Mouse (Mus musculus) heart, embryonic 13.5 days (tissue): ENCODE measurements at regions not wholly inside any gene's neighbourhood (a gene's known extent, or its start where the extent isn't known, plus 50 kb on each side); places are given as distances from the start of the nearest gene placed in this dataset.

Experiments used
- ATAC-seq: fragments of 200-750 bp; cut with Nextera tagmentation; 2 replicates; pipeline ENCODE4 v1.8.0; 2017; ENCODE audit warnings: moderate TSS enrichment; ENCODE audit not compliant: insufficient number of reproducible peaks, low FRiP score, low TSS enrichment; ENCODE audit errors: extremely low read depth
- H3K27ac ChIP-seq: fragments of 300-500 bp; sonication (generic); replicated peaks from 2 replicates; pipeline ENCODE4 v1.5.1; 2015; ENCODE audit warnings: moderate library complexity, mild to moderate bottlenecking, inconsistent platforms
- H3K27me3 ChIP-seq: fragments of 300-500 bp; sonication (generic); replicated peaks from 2 replicates; pipeline ENCODE4 v1.6.1; 2015; ENCODE audit warnings: mild to moderate bottlenecking, inconsistent platforms
- H3K36me3 ChIP-seq: fragments of 300-500 bp; sonication (generic); 2 replicates; pipeline ENCODE4 v1.6.1; 2015; ENCODE audit warnings: mild to moderate bottlenecking, inconsistent platforms
- H3K4me1 ChIP-seq: fragments of 300-500 bp; sonication (generic); 2 replicates; pipeline ENCODE4 v1.6.1; 2015; ENCODE audit warnings: inconsistent platforms
- H3K4me2 ChIP-seq: fragments of 300-500 bp; sonication (generic); 2 replicates; pipeline ENCODE4 v1.6.1; 2015; ENCODE audit warnings: inconsistent platforms, mild to moderate bottlenecking, moderate library complexity
- H3K4me3 ChIP-seq: fragments of 300-500 bp; sonication (generic); 2 replicates; pipeline ENCODE4 v1.5.1; 2015; ENCODE audit warnings: moderate library complexity, mild to moderate bottlenecking, inconsistent platforms
- H3K9ac ChIP-seq: fragments of 300-500 bp; sonication (generic); 2 replicates; pipeline ENCODE4 v1.6.1; 2015; ENCODE audit warnings: inconsistent platforms, mild to moderate bottlenecking, moderate library complexity
- H3K9me3 ChIP-seq: fragments of 300-500 bp; sonication (generic); 2 replicates; pipeline ENCODE4 v1.6.1; 2016; ENCODE audit warnings: inconsistent platforms
- WGBS: fragments of 180-500 bp; shearing (Covaris S2); methylation state at CpG from one replicate; pipeline ENCODE4 v1.1.7; 2015; ENCODE audit warnings: mixed read lengths; 5-methylcytosine and 5-hydroxymethylcytosine counted together

- H3K27me3 ChIP-seq = no peaks in the 10 kb centered on the region
- no peak overlapping the region for H3K4me3 ChIP-seq
- H3K9me3 ChIP-seq = no peaks in the 10 kb centered on the region
- H3K4me2 ChIP-seq = no peak overlapping the region
- no peaks in the 10 kb centered on the region for H3K36me3 ChIP-seq
- no peak for ATAC-seq
- H3K9ac ChIP-seq = no peak overlapping the region
- 69% methylated on average over 7 of the region's 7 CpGs for WGBS
- peaks cover 11% of the 10 kb centered on the region for H3K4me1 ChIP-seq
- no peak overlapping the region for H3K27ac ChIP-seq
Observed at GRCm38 (mm10) chr13:51323058-51323715, 85.3 kb upstream of the S1pr3 start.

DNA sequence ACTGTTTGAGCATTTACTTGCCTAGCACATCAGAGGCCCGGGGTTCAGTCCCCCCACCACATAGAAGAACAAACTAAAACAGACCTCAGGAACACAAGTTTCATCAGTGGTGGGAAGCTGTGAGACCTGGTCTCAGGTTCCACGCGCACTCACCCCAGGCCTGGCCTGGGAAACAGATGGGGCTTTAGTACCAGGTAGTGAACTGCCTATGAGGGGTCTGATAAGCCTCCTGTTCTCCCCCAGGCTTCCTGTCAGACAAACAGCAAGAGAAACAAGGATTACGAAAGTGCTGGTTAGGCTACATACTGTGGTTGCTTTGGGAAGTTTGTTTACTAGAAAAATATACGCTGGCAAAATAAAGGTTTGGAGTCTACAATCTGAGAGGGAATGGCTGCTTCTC, 83.7 kb upstream of the S1pr3 start:
- no peaks in the 10 kb centered on the region for H3K27me3 ChIP-seq
- ATAC-seq = no peak
- H3K9me3 ChIP-seq = no peaks in the 10 kb centered on the region
- no peak overlapping the region for H3K4me3 ChIP-seq
- H3K9ac ChIP-seq = no peak overlapping the region
- peaks cover 22% of the 10 kb centered on the region for H3K4me1 ChIP-seq
- H3K36me3 ChIP-seq = no peaks in the 10 kb centered on the region
- no peak overlapping the region for H3K27ac ChIP-seq
- 64% methylated on average over 5 of the region's 5 CpGs for WGBS
- H3K4me2 ChIP-seq = no peak overlapping the region

DNA sequence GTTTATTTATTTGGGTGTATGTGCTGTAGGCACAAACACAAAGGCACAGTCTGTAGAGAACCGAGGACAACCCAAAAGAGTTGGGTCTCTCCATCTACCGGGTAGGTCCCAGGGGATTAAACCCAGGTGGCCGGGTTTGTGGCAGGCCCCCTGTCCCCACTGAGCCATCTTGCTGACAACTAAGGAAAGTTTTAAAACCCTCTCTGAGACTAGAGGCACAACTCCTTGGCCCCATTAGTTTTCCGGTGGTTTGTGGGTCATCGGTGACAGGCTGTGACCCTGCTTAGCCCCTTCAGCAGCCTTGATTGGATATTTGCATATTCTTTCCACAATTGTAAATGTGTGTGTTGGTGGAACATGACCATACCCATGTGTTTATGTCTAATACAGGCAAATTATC, 83.1 kb upstream of the S1pr3 start:
- Histone ChIP-seq H3K9me3 (no peaks in the 10 kb centered on the region), H3K4me3 (no peak overlapping the region), H3K27me3 (no peaks in the 10 kb centered on the region), H3K4me1 (peaks cover 22% of the 10 kb centered on the region), H3K27ac (no peak overlapping the region), H3K4me2 (no peak overlapping the region), H3K36me3 (no peaks in the 10 kb centered on the region), H3K9ac (no peak overlapping the region)
- WGBS = 59% methylated on average over 5 of the region's 5 CpGs
- ATAC-seq = no peak

GRCm38 (mm10) chr13:51326128-51326527, 82.3 kb upstream of the S1pr3 start:
- H3K27ac ChIP-seq = no peak overlapping the region
- no peaks in the 10 kb centered on the region for H3K27me3 ChIP-seq
- no peak for ATAC-seq
- H3K4me1 ChIP-seq = peaks cover 22% of the 10 kb centered on the region
- H3K36me3 ChIP-seq = no peaks in the 10 kb centered on the region
- WGBS = 61% methylated on average over 5 of the region's 5 CpGs
- no peaks in the 10 kb centered on the region for H3K9me3 ChIP-seq
- no peak overlapping the region for H3K9ac ChIP-seq
- no peak overlapping the region for H3K4me3 ChIP-seq
- H3K4me2 ChIP-seq = no peak overlapping the region

- H3K27ac ChIP-seq = peak overlapping the region; percentile 46
- H3K9me3 ChIP-seq = no peaks in the 10 kb centered on the region
- H3K27me3 ChIP-seq = no peaks in the 10 kb centered on the region
- H3K9ac ChIP-seq = no peak overlapping the region
- peaks cover 26% of the 10 kb centered on the region for H3K4me1 ChIP-seq
- peak; percentile 49; the same call in 1 of the 2 replicates for ATAC-seq
- 28% methylated on average over 15 of the region's 15 CpGs for WGBS
- H3K4me2 ChIP-seq = peak overlapping the region; percentile 23
- no peaks in the 10 kb centered on the region for H3K36me3 ChIP-seq
- H3K4me3 ChIP-seq = no peak overlapping the region
Observed at GRCm38 (mm10) chr13:51328131-51328970, 80.1 kb upstream of the S1pr3 start.

GRCm38 (mm10) chr13:51328971-51329346, 79.5 kb upstream of the S1pr3 start:
- Histone ChIP-seq H3K9ac (no peak overlapping the region), H3K36me3 (no peaks in the 10 kb centered on the region), H3K9me3 (no peaks in the 10 kb centered on the region), H3K27ac (peak overlapping the region; percentile 46), H3K4me2 (peak overlapping the region; percentile 23; the same call in 1 of the 2 replicates), H3K4me1 (peaks cover 26% of the 10 kb centered on the region), H3K27me3 (no peaks in the 10 kb centered on the region), H3K4me3 (no peak overlapping the region)
- WGBS = 56% methylated on average over 8 of the region's 8 CpGs
- 0 out of 2 replicates have a peak, but pooled peaks have one; percentile 12 for ATAC-seq

DNA sequence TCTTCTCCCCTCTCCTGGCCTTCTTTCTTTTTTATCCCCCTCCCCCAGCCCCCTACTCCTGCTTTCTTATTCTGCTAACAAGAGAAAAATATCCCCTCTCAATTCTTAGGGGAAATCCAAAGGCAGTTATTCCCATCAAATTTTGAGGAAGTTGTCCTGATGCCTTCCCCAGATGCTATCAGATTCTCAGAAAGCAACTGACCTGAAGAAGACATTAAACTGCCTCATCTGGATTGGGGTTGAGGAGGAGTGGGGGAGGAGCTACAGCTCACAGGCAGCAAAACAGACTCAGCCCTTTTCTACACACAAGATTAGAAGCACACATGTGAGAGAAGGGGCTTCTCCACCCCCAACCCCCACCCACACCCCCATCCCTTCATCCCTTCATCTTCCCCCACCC, 78.7 kb upstream of the S1pr3 start:
- no peak overlapping the region for H3K27ac ChIP-seq
- no peaks in the 10 kb centered on the region for H3K27me3 ChIP-seq
- ATAC-seq = no peak
- no peaks in the 10 kb centered on the region for H3K36me3 ChIP-seq
- H3K9me3 ChIP-seq = no peaks in the 10 kb centered on the region
- no peak overlapping the region for H3K4me2 ChIP-seq
- no peak overlapping the region for H3K9ac ChIP-seq
- peaks cover 26% of the 10 kb centered on the region for H3K4me1 ChIP-seq
- no peak overlapping the region for H3K4me3 ChIP-seq

- peaks cover 21% of the 10 kb centered on the region for H3K4me1 ChIP-seq
- H3K9me3 ChIP-seq = no peaks in the 10 kb centered on the region
- H3K4me2 ChIP-seq = no peak overlapping the region
- ATAC-seq = no peak
- H3K27ac ChIP-seq = 0 out of 2 replicates have a peak overlapping the region, but pooled peaks have one; percentile 17
- no peaks in the 10 kb centered on the region for H3K27me3 ChIP-seq
- whole genome bisulfite sequencing = 53% methylated on average over 7 of the region's 7 CpGs
- H3K9ac ChIP-seq = no peak overlapping the region
- H3K36me3 ChIP-seq = no peaks in the 10 kb centered on the region
- H3K4me3 ChIP-seq = no peak overlapping the region
Observed at GRCm38 (mm10) chr13:51332271-51332670, 76.2 kb upstream of the S1pr3 start.

- Histone ChIP-seq H3K4me1 (peaks cover 12% of the 10 kb centered on the region), H3K27ac (no peak overlapping the region), H3K4me2 (no peak overlapping the region), H3K36me3 (no peaks in the 10 kb centered on the region), H3K4me3 (no peak overlapping the region), H3K9me3 (no peaks in the 10 kb centered on the region), H3K9ac (no peak overlapping the region), H3K27me3 (no peaks in the 10 kb centered on the region)
- ATAC-seq = no peak
- WGBS = 84% methylated on average over 5 of the region's 5 CpGs
Observed at GRCm38 (mm10) chr13:51333481-51333880, 75.0 kb upstream of the S1pr3 start.

- H3K36me3 ChIP-seq = no peaks in the 10 kb centered on the region
- WGBS = 69% methylated on average over 5 of the region's 5 CpGs
- no peak overlapping the region for H3K27ac ChIP-seq
- H3K9ac ChIP-seq = no peak overlapping the region
- H3K9me3 ChIP-seq = 0 out of 2 replicates have a peak, but pooled peaks cover 3% of the 10 kb centered on the region
- no peaks in the 10 kb centered on the region for H3K27me3 ChIP-seq
- no peak overlapping the region for H3K4me3 ChIP-seq
- H3K4me2 ChIP-seq = no peak overlapping the region
- no peak for ATAC-seq
- H3K4me1 ChIP-seq = 0 out of 2 replicates have a peak, but pooled peaks cover 3% of the 10 kb centered on the region
Observed at GRCm38 (mm10) chr13:51336726-51337125, 71.7 kb upstream of the S1pr3 start.

GRCm38 (mm10) chr13:51337931-51338330, 70.5 kb upstream of the S1pr3 start:
- no peaks in the 10 kb centered on the region for H3K4me1 ChIP-seq
- no peak overlapping the region for H3K4me3 ChIP-seq
- 94% methylated on average over 16 of the region's 16 CpGs for WGBS
- H3K27ac ChIP-seq = no peak overlapping the region
- H3K4me2 ChIP-seq = no peak overlapping the region
- no peaks in the 10 kb centered on the region for H3K36me3 ChIP-seq
- H3K9ac ChIP-seq = no peak overlapping the region
- 0 out of 2 replicates have a peak, but pooled peaks cover 3% of the 10 kb centered on the region for H3K9me3 ChIP-seq
- ATAC-seq = no peak
- no peaks in the 10 kb centered on the region for H3K27me3 ChIP-seq
